Mouse (Mus musculus) myocyte (in vitro differentiated cells): ENCODE data around the gene Zfp771. TPM values are rescaled to one million over a fixed set of nuclear protein-coding genes. Genes with fewer than 3 reads are reported as not detected.

Experiments
- H3K27me3 ChIP-seq: one replicate; pipeline ENCODE4 v1.6.1; 2011; ENCODE audit not compliant: control insufficient read depth, insufficient read depth, insufficient read length
- H3K36me3 ChIP-seq: one replicate; pipeline ENCODE4 v1.6.1; 2011; ENCODE audit not compliant: control insufficient read depth, insufficient read depth
- H3K4me2 ChIP-seq: one replicate; pipeline ENCODE4 v1.6.1; 2011; ENCODE audit warnings: low read depth, control low read depth
- H3K4me3 ChIP-seq: one replicate; pipeline ENCODE4 v1.5.1; 2011; ENCODE audit warnings: mild to moderate bottlenecking, control low read depth, moderate library complexity
- H3K79me2 ChIP-seq: one replicate; pipeline ENCODE4 v1.6.1; 2011; ENCODE audit not compliant: control insufficient read depth, insufficient read depth
- H3ac ChIP-seq: one replicate; pipeline ENCODE4 v1.6.1; 2011; ENCODE audit not compliant: control insufficient read depth, insufficient read length
- CEBPB ChIP-seq: IDR thresholded peaks from 2 replicates; pipeline ENCODE4 v1.6.1; 2011; ENCODE audit warnings: mild to moderate bottlenecking, moderate library complexity; ENCODE audit not compliant: poor library complexity, insufficient read depth, severe bottlenecking
- E2F4 ChIP-seq: IDR thresholded peaks from one replicate; pipeline ENCODE4 v1.6.1; 2011; ENCODE audit warnings: mild to moderate bottlenecking, control low read depth, moderate library complexity; ENCODE audit not compliant: insufficient read depth
- MAX ChIP-seq: IDR thresholded peaks from one replicate; pipeline ENCODE4 v1.6.1; 2011; ENCODE audit warnings: low read depth, mild to moderate bottlenecking, control low read depth
- MYOD1 ChIP-seq, 3 experiments: IDR thresholded peaks; one replicate each; pipeline ENCODE4 v1.6.1; 2011; ENCODE audit warnings: control low read depth in 2 of 3, low read depth in 2 of 3, mild to moderate bottlenecking in 2 of 3, moderate library complexity in 1 of 3; ENCODE audit not compliant: insufficient read length in 2 of 3, control insufficient read depth in 1 of 3
- MYOG ChIP-seq, 3 experiments: IDR thresholded peaks; one replicate each; pipeline ENCODE4 v1.6.1; 2011; ENCODE audit warnings: control low read depth in 2 of 3, low read depth in 2 of 3, mild to moderate bottlenecking in 2 of 3; ENCODE audit not compliant: insufficient read length in 2 of 3, control insufficient read depth in 1 of 3, insufficient read depth in 1 of 3
- POLR2A ChIP-seq: IDR thresholded peaks from one replicate; pipeline ENCODE4 v1.6.1; 2011; ENCODE audit warnings: low read depth, mild to moderate bottlenecking, control low read depth, moderate library complexity; ENCODE audit not compliant: insufficient read length
- POLR2AphosphoS2 ChIP-seq: IDR thresholded peaks from one replicate; pipeline ENCODE4 v1.6.1; 2011; ENCODE audit warnings: low read depth, control low read depth; ENCODE audit not compliant: insufficient read length
- REST ChIP-seq: IDR thresholded peaks from one replicate; pipeline ENCODE4 v1.6.1; 2011; ENCODE audit warnings: mild to moderate bottlenecking, control low read depth, moderate library complexity; ENCODE audit not compliant: insufficient read depth, insufficient read length
- SRF ChIP-seq: IDR thresholded peaks from one replicate; pipeline ENCODE4 v1.6.1; 2011; ENCODE audit warnings: low read depth; ENCODE audit not compliant: control insufficient read depth, insufficient read length
- TCF12 ChIP-seq: IDR thresholded peaks from one replicate; pipeline ENCODE4 v1.6.1; 2011; ENCODE audit warnings: mild to moderate bottlenecking, control low read depth; ENCODE audit not compliant: poor library complexity, insufficient read depth, severe bottlenecking
- TCF3 ChIP-seq: IDR thresholded peaks from one replicate; pipeline ENCODE4 v1.6.1; 2011; ENCODE audit warnings: low read depth, control low read depth; ENCODE audit not compliant: insufficient read length
- USF1 ChIP-seq: IDR thresholded peaks from one replicate; pipeline ENCODE4 v1.6.1; 2011; ENCODE audit warnings: low read depth, mild to moderate bottlenecking, control low read depth, moderate library complexity
- polyA plus RNA-seq: library from polyadenylated mRNA; unstranded; fragments of >200 nt; fragmentation: generic; extraction: Trizol; gene quantifications from one replicate; pipeline ENCODE4 v1.2.1, GENCODE M21; 2012; ENCODE audit warnings: missing spikeins

The Zfp771 gene
- polyA plus RNA-seq, 1 experiment, result 34.9 TPM

- peak within 1 kb of the TSS; percentile 76 for H3K4me2 ChIP-seq
- H3K4me3 ChIP-seq, result peak within 1 kb of the TSS; percentile 46
- TF ChIP-seq POLR2A, result peak; percentile 97
- no peak for TF ChIP-seq E2F4
- TF ChIP-seq REST, result peak; percentile 20
- peak; percentile 42 for TF ChIP-seq USF1
- TF ChIP-seq TCF3, result no peak
- TF ChIP-seq MYOG (IDR thresholded peaks at IDR 0.05; ENCODE audit: control insufficient read depth in 1 of 3, insufficient read depth in 1 of 3, insufficient read length in 2 of 3, low read depth in 2 of 3), result no peak
- no peak for TF ChIP-seq MAX
- 0 out of 2 replicates have a peak, but pooled peaks have one; percentile 45 for TF ChIP-seq CEBPB
- TF ChIP-seq POLR2AphosphoS2, result peak; percentile 93
- TF ChIP-seq TCF12, result no peak
- no peak for TF ChIP-seq SRF
- TF ChIP-seq MYOD1 (IDR thresholded peaks at IDR 0.05; ENCODE audit: control insufficient read depth in 1 of 3, insufficient read length in 2 of 3, low read depth in 2 of 3), result peak in 1 of 3 experiments; percentile 3
- H3K79me2 ChIP-seq, result peaks cover 4% of the 10 kb centered on the region
- H3K27me3 ChIP-seq, result no peaks in the 10 kb centered on the region
- H3ac ChIP-seq, result peak within 1 kb of the TSS; percentile 82
- H3K36me3 ChIP-seq, result no peaks in the 10 kb centered on the region
Observed at GRCm38 (mm10) chr7:127273925-127274789, 30.1 kb downstream of the Zfp771 start, which contains the start of gene Sephs2. TSS of gene Sephs2 (minus strand) at chr7:127274055.

GRCm38 (mm10) chr7:127276519-127276961, 32.5 kb downstream of the Zfp771 start:
- Histone ChIP-seq H3K27me3 (no peaks in the 10 kb centered on the region), H3K4me2 (no peak overlapping the region), H3K36me3 (no peaks in the 10 kb centered on the region), H3K4me3 (no peak overlapping the region), H3K79me2 (peaks cover 4% of the 10 kb centered on the region), H3ac (no peak overlapping the region)
- TF ChIP-seq TCF3 (no peak), USF1 (no peak), MYOG (IDR thresholded peaks at IDR 0.05; ENCODE audit: control insufficient read depth in 1 of 3, insufficient read depth in 1 of 3, insufficient read length in 2 of 3, low read depth in 2 of 3) (no peak), MYOD1 (IDR thresholded peaks at IDR 0.05; ENCODE audit: control insufficient read depth in 1 of 3, insufficient read length in 2 of 3, low read depth in 2 of 3) (no peak), REST (no peak), CEBPB (no peak), SRF (no peak), MAX (no peak), POLR2AphosphoS2 (no peak), TCF12 (no peak), POLR2A (no peak)

DNA sequence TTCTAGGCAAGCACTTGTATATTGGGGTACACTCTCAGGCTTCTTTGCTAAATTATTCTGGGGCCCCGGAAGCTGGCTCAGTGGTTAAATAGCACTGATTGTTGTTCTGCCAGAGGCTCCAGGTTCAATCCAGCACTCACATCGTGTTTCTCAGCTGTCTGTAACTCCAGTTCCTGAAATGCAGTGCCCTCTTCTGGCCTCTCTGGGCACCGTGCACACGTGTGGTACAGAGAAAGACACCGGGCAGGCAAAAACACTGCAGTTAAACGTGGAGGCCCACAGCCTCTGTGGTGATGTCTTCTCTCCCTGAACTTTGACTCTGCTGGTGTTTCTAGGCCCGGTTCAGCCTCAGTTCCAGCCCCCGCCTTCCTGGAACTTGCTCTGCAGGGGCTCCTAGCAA, 34.2 kb downstream of the Zfp771 start:
- Histone ChIP-seq H3K4me2 (no peak overlapping the region), H3K27me3 (no peaks in the 10 kb centered on the region), H3K4me3 (no peak overlapping the region), H3K36me3 (no peaks in the 10 kb centered on the region), H3ac (no peak overlapping the region), H3K79me2 (peaks cover 1% of the 10 kb centered on the region)
- TF ChIP-seq POLR2AphosphoS2, result no peak
- no peak for TF ChIP-seq E2F4
- no peak for TF ChIP-seq POLR2A
- no peak for TF ChIP-seq MYOD1 (IDR thresholded peaks at IDR 0.05; ENCODE audit: control insufficient read depth in 1 of 3, insufficient read length in 2 of 3, low read depth in 2 of 3)
- no peak for TF ChIP-seq REST
- no peak for TF ChIP-seq USF1
- no peak for TF ChIP-seq TCF12
- no peak for TF ChIP-seq CEBPB
- no peak for TF ChIP-seq MYOG (IDR thresholded peaks at IDR 0.05; ENCODE audit: control insufficient read depth in 1 of 3, insufficient read depth in 1 of 3, insufficient read length in 2 of 3, low read depth in 2 of 3)
- TF ChIP-seq MAX, result no peak

GRCm38 (mm10) chr7:127280092-127280491, 36.0 kb downstream of the Zfp771 start:
- Histone ChIP-seq H3ac (no peak overlapping the region), H3K4me2 (no peak overlapping the region), H3K36me3 (no peaks in the 10 kb centered on the region), H3K27me3 (peaks cover 11% of the 10 kb centered on the region), H3K79me2 (no peaks in the 10 kb centered on the region), H3K4me3 (no peak overlapping the region)
- TF ChIP-seq POLR2A (no peak), E2F4 (no peak), POLR2AphosphoS2 (no peak), MYOG (IDR thresholded peaks at IDR 0.05; ENCODE audit: control insufficient read depth in 1 of 3, insufficient read depth in 1 of 3, insufficient read length in 2 of 3, low read depth in 2 of 3) (no peak), MAX (no peak), USF1 (no peak), SRF (no peak), CEBPB (no peak), REST (no peak)
